Mouse (Mus musculus): ENCODE results near the gene Elmo3. TPM values are rescaled to one million over a fixed set of nuclear protein-coding genes. Genes with fewer than 3 reads are reported as not detected.
A peak's percentile ranks its signal among the peaks of the same experiment; 100 is the strongest.

Gene Elmo3
- polyA plus RNA-seq, 1 experiment from 2014 or later, result 5.1 TPM

GRCm38 (mm10) chr8:105303874-105304273 lies 1.5 kb upstream of the Elmo3 start:
- Histone ChIP-seq H3K4me3 (ENCODE audit: low read length) (no peak overlapping the region), H3K9me3 (replicated peaks; ENCODE audit: control insufficient read depth, low read length) (no peaks in the 10 kb centered on the region), H3K4me2 (ENCODE audit: low read depth, low read length) (no peak overlapping the region), H3K27ac (ENCODE audit: low read length) (peak overlapping the region; percentile 56), H3K27me3 (ENCODE audit: control insufficient read depth, insufficient read depth, low read length) (no peaks in the 10 kb centered on the region), H3K36me3 (ENCODE audit: control insufficient read depth, insufficient read depth) (peaks cover 43% of the 10 kb centered on the region), H3K9ac (ENCODE audit: low read length) (no peak overlapping the region), H3K4me1 (ENCODE audit: control insufficient read depth, insufficient read depth, low read length) (peaks cover 34% of the 10 kb centered on the region)
- ATAC-seq (replicated peaks; ENCODE audit: extremely low read depth, insufficient read depth, low FRiP score), result no peak
- WGBS, result 57% methylated on average over 9 of the region's 9 CpGs

GRCm38 (mm10) chr8:105304325-105305210 lies 833 bp upstream of the Elmo3 start:
- ATAC-seq (replicated peaks; ENCODE audit: extremely low read depth, insufficient read depth, low FRiP score), result peak; percentile 45
- no peaks in the 10 kb centered on the region for H3K9me3 ChIP-seq (replicated peaks; ENCODE audit: control insufficient read depth, low read length)
- peak overlapping the region; percentile 13; the same call in 1 of the 2 replicates for H3K9ac ChIP-seq (ENCODE audit: low read length)
- WGBS, result 33% methylated on average over 9 of the region's 9 CpGs
- H3K36me3 ChIP-seq (ENCODE audit: control insufficient read depth, insufficient read depth), result peaks cover 41% of the 10 kb centered on the region
- no peaks in the 10 kb centered on the region for H3K27me3 ChIP-seq (ENCODE audit: control insufficient read depth, insufficient read depth, low read length)
- H3K4me2 ChIP-seq (ENCODE audit: low read depth, low read length), result no peak overlapping the region
- no peak overlapping the region for H3K4me3 ChIP-seq (ENCODE audit: low read length)
- H3K27ac ChIP-seq (ENCODE audit: low read length), result peak overlapping the region; percentile 56
- H3K4me1 ChIP-seq (ENCODE audit: control insufficient read depth, insufficient read depth, low read length), result peaks cover 32% of the 10 kb centered on the region

- H3K9ac ChIP-seq (ENCODE audit: low read length), result peak overlapping the region; percentile 74
- no peaks in the 10 kb centered on the region for H3K9me3 ChIP-seq (replicated peaks; ENCODE audit: control insufficient read depth, low read length)
- peaks cover 32% of the 10 kb centered on the region for H3K4me1 ChIP-seq (ENCODE audit: control insufficient read depth, insufficient read depth, low read length)
- peak overlapping the region; percentile 27; the same call in 1 of the 2 replicates for H3K27ac ChIP-seq (ENCODE audit: low read length)
- 37% methylated on average over 5 of the region's 5 CpGs for WGBS
- peak overlapping the region; percentile 79 for H3K4me2 ChIP-seq (ENCODE audit: low read depth, low read length)
- no peak; the same call in 1 of the 2 replicates for ATAC-seq (replicated peaks; ENCODE audit: extremely low read depth, insufficient read depth, low FRiP score)
- H3K27me3 ChIP-seq (ENCODE audit: control insufficient read depth, insufficient read depth, low read length), result no peaks in the 10 kb centered on the region
- peaks cover 24% of the 10 kb centered on the region for H3K36me3 ChIP-seq (ENCODE audit: control insufficient read depth, insufficient read depth)
- H3K4me3 ChIP-seq (ENCODE audit: low read length), result peak overlapping the region; percentile 51
These were observed 818 bp downstream of the Elmo3 start for GRCm38 (mm10) chr8:105306146-105306691.

GRCm38 (mm10) chr8:105307670-105308069 lies 2.3 kb downstream of the Elmo3 start:
- WGBS, result 97% methylated on average over 13 of the region's 13 CpGs
- no peak for ATAC-seq (replicated peaks; ENCODE audit: extremely low read depth, insufficient read depth, low FRiP score)
- Histone ChIP-seq H3K9me3 (replicated peaks; ENCODE audit: control insufficient read depth, low read length) (no peaks in the 10 kb centered on the region), H3K4me2 (ENCODE audit: low read depth, low read length) (no peak overlapping the region), H3K9ac (ENCODE audit: low read length) (no peak overlapping the region), H3K27ac (ENCODE audit: low read length) (no peak overlapping the region), H3K4me3 (ENCODE audit: low read length) (no peak overlapping the region), H3K4me1 (ENCODE audit: control insufficient read depth, insufficient read depth, low read length) (peaks cover 32% of the 10 kb centered on the region), H3K36me3 (ENCODE audit: control insufficient read depth, insufficient read depth) (peaks cover 17% of the 10 kb centered on the region), H3K27me3 (ENCODE audit: control insufficient read depth, insufficient read depth, low read length) (no peaks in the 10 kb centered on the region)

- 94% methylated on average over 10 of the region's 10 CpGs for WGBS
- peaks cover 37% of the 10 kb centered on the region for H3K4me1 ChIP-seq (ENCODE audit: control insufficient read depth, insufficient read depth, low read length)
- no peak overlapping the region for H3K27ac ChIP-seq (ENCODE audit: low read length)
- no peaks in the 10 kb centered on the region for H3K9me3 ChIP-seq (replicated peaks; ENCODE audit: control insufficient read depth, low read length)
- no peak overlapping the region for H3K4me3 ChIP-seq (ENCODE audit: low read length)
- H3K4me2 ChIP-seq (ENCODE audit: low read depth, low read length), result no peak overlapping the region
- no peaks in the 10 kb centered on the region for H3K27me3 ChIP-seq (ENCODE audit: control insufficient read depth, insufficient read depth, low read length)
- H3K36me3 ChIP-seq (ENCODE audit: control insufficient read depth, insufficient read depth), result peaks cover 13% of the 10 kb centered on the region
- no peak overlapping the region for H3K9ac ChIP-seq (ENCODE audit: low read length)
- no peak for ATAC-seq (replicated peaks; ENCODE audit: extremely low read depth, insufficient read depth, low FRiP score)
These were observed 3.0 kb downstream of the Elmo3 start for GRCm38 (mm10) chr8:105308428-105308827.

GRCm38 (mm10) chr8:105309142-105309847 lies 3.9 kb downstream of the Elmo3 start:
- H3K36me3 ChIP-seq (ENCODE audit: control insufficient read depth, insufficient read depth), result peaks cover 10% of the 10 kb centered on the region
- no peaks in the 10 kb centered on the region for H3K27me3 ChIP-seq (ENCODE audit: control insufficient read depth, insufficient read depth, low read length)
- H3K4me1 ChIP-seq (ENCODE audit: control insufficient read depth, insufficient read depth, low read length), result peaks cover 38% of the 10 kb centered on the region
- 79% methylated on average over 15 of the region's 15 CpGs for WGBS
- no peaks in the 10 kb centered on the region for H3K9me3 ChIP-seq (replicated peaks; ENCODE audit: control insufficient read depth, low read length)
- H3K9ac ChIP-seq (ENCODE audit: low read length), result no peak overlapping the region
- no peak overlapping the region for H3K27ac ChIP-seq (ENCODE audit: low read length)
- ATAC-seq (replicated peaks; ENCODE audit: extremely low read depth, insufficient read depth, low FRiP score), result no peak
- H3K4me3 ChIP-seq (ENCODE audit: low read length), result no peak overlapping the region
- no peak overlapping the region for H3K4me2 ChIP-seq (ENCODE audit: low read depth, low read length)

GRCm38 (mm10) chr8:105310118-105310517 lies 4.7 kb downstream of the Elmo3 start:
- ATAC-seq (replicated peaks; ENCODE audit: extremely low read depth, insufficient read depth, low FRiP score), result no peak
- Histone ChIP-seq H3K4me1 (ENCODE audit: control insufficient read depth, insufficient read depth, low read length) (peaks cover 34% of the 10 kb centered on the region), H3K4me3 (ENCODE audit: low read length) (no peak overlapping the region), H3K9me3 (replicated peaks; ENCODE audit: control insufficient read depth, low read length) (no peaks in the 10 kb centered on the region), H3K36me3 (ENCODE audit: control insufficient read depth, insufficient read depth) (peaks cover 11% of the 10 kb centered on the region), H3K27ac (ENCODE audit: low read length) (no peak overlapping the region), H3K4me2 (ENCODE audit: low read depth, low read length) (no peak overlapping the region), H3K27me3 (ENCODE audit: control insufficient read depth, insufficient read depth, low read length) (no peaks in the 10 kb centered on the region), H3K9ac (ENCODE audit: low read length) (no peak overlapping the region)
- WGBS, result 80% methylated on average over 8 of the region's 8 CpGs

- no peak for ATAC-seq (replicated peaks; ENCODE audit: extremely low read depth, insufficient read depth, low FRiP score)
- H3K4me3 ChIP-seq (ENCODE audit: low read length), result no peak overlapping the region
- peaks cover 11% of the 10 kb centered on the region for H3K36me3 ChIP-seq (ENCODE audit: control insufficient read depth, insufficient read depth)
- H3K9me3 ChIP-seq (replicated peaks; ENCODE audit: control insufficient read depth, low read length), result no peaks in the 10 kb centered on the region
- peaks cover 24% of the 10 kb centered on the region for H3K4me1 ChIP-seq (ENCODE audit: control insufficient read depth, insufficient read depth, low read length)
- H3K9ac ChIP-seq (ENCODE audit: low read length), result no peak overlapping the region
- no peak overlapping the region for H3K4me2 ChIP-seq (ENCODE audit: low read depth, low read length)
- WGBS, result 83% methylated on average over 1 of the region's 1 CpGs
- H3K27me3 ChIP-seq (ENCODE audit: control insufficient read depth, insufficient read depth, low read length), result no peaks in the 10 kb centered on the region
- no peak overlapping the region for H3K27ac ChIP-seq (ENCODE audit: low read length)
These were observed 6.3 kb downstream of the Elmo3 start for GRCm38 (mm10) chr8:105311718-105312117.

Data from heart, embryonic 16.5 days (tissue).